Mouse (Mus musculus) erythroblast, adult 5-6 weeks (primary cell): Measurements from ENCODE around the gene Hras. TPM values are rescaled to one million over a fixed set of nuclear protein-coding genes. Genes with fewer than 3 reads are reported as not detected.

Experiments
- ATAC-seq: replicated peaks from 2 replicates; pipeline ENCODE4 v1.8.0; 2016; ENCODE audit warnings: moderate number of reproducible peaks, mild to moderate bottlenecking, moderate TSS enrichment, inconsistent platforms; ENCODE audit not compliant: poor library complexity, low FRiP score, severe bottlenecking
- total RNA-seq, 2 experiments: library from RNA; stranded (forward) in 1 of 2; stranded (reverse) in 1 of 2; fragments of 150-400 nt in 1 of 2; fragments of 200-764, 138-1000 nt in 1 of 2; gene quantifications; 2 replicates each; pipeline versions ENCODE4 v1.2.3 to v1.2.4; 2015 to 2017; ENCODE audit warnings: low replicate concordance in 2 of 2

Gene Hras
- total RNA-seq, 2 experiments from 2014 or later = 3.8 to 11.4 TPM

DNA sequence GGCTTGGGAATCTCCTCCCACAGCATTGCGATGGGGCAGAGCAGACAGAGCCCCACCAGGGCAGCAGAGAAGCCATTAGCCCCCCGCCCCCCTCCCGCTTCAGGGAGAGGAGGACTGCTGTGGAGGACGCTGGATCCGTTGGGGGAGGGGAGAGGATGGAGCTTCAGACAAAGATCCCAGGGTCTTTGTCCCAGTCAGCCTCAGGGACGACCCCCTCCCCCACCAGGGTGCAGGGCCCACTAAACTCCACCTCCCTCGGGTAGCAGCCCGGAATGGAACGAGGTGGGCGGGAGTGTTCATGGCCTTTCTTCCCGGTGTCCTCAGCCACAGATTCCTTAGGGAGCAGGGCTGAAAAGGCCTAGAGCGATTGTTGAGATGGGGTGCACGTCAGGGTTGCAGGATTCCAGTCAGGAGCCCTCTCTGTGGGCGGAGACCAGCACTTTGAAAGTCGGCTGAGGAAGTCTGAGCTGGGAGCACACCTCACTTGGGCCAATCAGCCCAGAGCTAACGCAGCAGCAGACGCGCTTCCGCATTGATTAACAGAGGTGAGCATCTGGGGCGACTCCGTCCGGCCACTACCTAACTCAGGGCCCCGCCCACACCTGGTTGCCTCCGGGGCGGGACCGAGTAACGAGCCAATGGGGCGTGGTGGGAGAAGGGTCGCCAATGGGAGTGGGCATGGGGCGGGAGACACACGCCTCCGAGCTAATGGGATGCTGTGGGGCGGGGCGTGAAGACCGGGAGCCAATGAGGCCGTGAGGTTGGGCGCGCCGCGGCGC is 21.5 kb upstream of the Hras start, which contains the start of gene Rassf7:
TSS of gene Rassf7 (plus strand) at position 760 of the 779 bp plus-strand sequence.
- peak; percentile 86 for ATAC-seq

DNA sequence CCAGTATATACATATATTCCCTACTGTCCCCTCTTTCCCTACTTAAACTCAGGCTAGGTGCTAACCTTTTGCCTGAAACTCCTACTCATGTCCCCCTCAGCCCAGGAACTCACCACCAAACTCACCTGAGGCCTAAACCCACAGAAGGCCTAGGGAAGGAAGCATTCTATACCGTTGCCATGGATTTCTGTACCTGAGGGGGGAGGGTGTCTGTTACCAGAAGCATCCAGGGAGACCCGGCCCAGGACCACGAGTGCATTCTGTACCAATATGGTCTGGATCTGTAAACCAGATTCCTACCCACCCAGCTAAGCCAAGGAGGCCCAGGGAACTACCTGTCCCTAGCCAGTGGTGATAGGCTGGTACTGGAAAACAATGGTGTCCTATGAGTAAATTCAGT is 20.5 kb upstream of the Hras start:
- no peak for ATAC-seq

DNA sequence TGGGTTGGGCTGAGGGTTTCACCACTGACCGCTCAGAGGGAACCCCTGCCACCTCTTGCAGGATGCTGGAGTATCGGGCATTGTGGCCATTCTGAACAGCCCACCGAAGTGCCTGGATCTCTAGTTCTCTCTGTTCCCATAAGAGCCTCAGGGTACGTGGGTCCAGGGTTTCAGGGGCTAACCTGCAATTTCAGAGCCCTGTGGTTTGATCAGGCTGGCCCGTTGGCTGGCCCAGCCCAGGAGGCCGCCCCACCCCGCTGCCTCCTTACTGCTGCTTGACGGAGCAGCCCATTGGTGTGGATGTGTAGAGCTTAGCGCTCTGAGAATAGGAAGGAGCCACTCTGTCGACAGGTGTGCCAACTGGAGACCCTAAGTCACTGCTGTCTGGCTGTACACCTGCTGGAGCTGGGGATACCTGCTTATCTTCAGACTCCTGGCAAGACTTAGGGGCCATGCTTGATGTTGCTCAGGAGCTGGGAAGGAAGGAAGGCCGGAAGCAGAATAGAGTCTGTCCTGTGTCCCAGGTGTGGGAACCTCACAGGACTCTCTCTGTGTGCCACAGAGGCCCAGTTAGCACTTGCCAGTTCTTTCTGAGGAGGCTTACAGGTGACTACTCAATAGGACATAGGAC is 19.9 kb upstream of the Hras start, which contains the start of gene Lmntd2:
TSS of gene Lmntd2 (minus strand) at position 476 of the 631 bp plus-strand sequence.
- ATAC-seq = no peak

- no peak for ATAC-seq
These were observed 19.3 kb upstream of the Hras start for GRCm38 (mm10) chr7:141213133-141213532.

- ATAC-seq = no peak
These were observed 16.9 kb upstream of the Hras start for GRCm38 (mm10) chr7:141210606-141211131.

DNA sequence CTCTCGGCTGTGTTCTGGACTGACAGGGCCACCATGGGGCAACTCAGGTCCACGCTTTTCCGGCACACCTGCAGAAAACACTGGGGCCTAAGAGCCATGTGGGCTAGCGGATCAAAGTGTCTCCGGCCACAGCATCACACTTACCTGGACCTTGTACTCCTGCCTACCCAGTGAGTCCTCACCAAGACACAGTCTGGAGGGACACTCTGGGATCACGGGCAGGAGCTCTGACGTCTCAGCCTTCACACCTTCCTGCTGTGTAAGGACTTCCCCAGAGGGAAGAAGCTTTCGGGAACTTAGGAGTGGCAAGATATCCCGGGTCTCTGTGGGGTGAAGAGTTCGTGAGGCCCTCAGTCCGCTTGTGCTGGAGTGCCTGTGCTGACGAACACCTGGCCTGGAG is 16.3 kb upstream of the Hras start:
- no peak for ATAC-seq

DNA sequence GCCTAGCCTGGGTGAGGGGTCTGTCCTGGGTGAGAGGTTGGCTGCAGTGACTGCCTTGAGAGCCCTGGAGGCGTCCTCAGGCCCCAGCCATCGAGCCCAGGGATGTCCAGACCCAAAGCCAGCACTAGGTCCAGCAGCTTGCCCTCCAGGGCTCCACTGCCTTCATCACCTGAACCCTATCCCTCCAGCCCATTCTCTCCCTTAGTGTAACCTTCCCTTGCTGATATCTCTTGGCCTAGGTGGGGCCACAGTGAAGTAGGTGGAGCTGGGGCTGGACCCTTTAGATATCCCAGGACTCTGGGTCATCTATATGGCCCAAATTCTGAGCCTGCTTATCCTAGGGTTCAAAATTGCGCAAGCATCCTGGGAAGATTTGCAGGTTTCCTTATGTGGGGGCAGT is 15.7 kb upstream of the Hras start:
- ATAC-seq = peak; percentile 83

DNA sequence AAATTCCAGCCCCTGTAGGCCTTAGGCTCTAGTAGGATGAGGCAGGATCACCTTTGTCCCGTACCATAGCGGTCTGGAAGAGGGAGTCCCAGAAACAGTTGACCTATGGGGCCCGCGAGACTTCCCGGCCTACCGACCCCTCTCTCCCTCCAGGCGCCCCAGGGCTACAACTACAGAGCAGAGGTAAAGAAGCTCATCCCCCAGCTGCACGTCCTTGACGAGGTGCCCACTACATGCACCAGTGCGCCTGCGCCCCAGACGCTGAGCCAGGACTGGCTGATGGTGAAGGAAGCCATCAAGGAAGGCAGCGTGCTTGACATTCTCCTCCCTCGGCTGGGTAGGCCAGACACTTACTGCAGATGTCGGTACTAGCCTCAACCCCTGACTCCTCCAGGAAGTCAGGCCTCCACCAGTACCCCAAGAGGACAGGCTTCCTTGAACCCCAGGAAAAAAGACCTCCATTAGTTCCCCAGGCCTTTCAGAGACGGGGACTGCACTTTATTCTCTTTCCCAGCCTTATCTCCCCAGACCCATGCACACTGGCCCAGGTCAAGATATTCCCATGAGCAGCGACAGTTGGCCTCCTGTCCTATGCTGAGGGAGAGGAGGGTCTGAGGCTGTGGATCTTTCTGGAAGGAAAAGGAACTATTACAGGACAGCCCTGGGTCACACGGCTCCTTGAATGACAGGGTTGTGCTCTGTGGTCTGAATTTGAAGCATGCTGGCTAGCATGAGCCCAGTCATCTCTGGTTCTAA is 12.6 kb upstream of the Hras start:
- ATAC-seq = no peak

- ATAC-seq = no peak
These were observed 11.7 kb upstream of the Hras start for GRCm38 (mm10) chr7:141205504-141205903.

GRCm38 (mm10) chr7:141204546-141204945 is 10.7 kb upstream of the Hras start:
- ATAC-seq = no peak

DNA sequence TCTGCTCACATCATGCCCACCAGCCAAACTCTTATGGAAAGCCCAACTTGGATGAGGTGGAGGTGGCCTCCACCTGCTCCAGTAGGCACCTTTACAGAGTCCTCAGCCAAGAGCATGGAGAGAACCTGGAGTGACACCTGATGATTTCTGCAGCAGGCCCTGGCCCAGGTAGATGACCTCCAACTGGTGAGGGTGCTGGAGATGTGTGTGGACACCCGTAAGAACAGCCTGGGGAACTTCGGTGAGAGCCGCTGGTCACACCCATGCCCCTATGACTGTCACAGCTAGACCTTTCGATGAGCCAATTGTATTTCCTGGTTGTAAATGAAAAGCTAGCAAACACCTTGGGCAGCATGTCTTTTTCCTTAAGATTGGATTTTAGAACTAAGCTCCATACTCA is 4.3 kb upstream of the Hras start:
- ATAC-seq = no peak

GRCm38 (mm10) chr7:141196619-141197282 is 2.9 kb upstream of the Hras start:
- no peak for ATAC-seq

DNA sequence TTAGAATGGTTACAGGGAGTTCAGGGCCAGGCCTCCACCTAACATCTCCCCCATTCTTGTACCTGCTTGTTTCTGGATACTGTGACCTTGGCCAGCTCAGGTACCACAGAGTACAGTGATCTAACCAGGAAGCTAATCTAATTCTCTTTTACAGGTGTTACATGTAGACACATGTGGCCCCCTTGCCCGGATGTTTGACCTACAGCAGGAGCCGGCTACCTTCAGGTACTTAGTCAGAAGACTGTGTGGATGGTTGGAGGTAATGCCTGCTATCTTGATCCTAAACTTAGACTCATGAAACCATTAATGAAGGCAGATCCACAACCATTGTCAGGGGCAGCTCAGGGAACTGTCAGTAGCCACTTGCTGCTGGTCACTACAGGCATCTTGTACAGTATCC is 1.9 kb upstream of the Hras start:
- ATAC-seq = no peak

DNA sequence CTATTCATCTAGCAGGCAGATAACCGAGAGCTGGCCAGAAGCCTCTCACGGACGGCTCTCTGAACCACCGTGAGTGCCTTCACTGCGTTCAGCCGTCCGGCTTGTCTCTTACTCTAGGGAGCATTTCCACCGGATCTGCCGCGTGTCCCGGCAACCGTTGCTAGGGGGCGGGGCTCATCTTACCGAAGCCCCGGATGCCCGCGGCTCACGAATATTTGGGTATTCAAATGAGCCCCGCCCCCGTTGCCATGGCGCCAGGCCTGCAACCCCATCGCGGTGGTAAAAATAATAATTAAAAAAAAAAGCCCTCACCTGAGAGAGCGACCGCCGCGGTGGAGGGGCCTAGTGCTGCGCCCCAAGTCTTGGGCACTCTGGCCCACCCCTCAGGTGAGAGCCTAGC is 1.0 kb upstream of the Hras start:
- peak; percentile 67 for ATAC-seq

DNA sequence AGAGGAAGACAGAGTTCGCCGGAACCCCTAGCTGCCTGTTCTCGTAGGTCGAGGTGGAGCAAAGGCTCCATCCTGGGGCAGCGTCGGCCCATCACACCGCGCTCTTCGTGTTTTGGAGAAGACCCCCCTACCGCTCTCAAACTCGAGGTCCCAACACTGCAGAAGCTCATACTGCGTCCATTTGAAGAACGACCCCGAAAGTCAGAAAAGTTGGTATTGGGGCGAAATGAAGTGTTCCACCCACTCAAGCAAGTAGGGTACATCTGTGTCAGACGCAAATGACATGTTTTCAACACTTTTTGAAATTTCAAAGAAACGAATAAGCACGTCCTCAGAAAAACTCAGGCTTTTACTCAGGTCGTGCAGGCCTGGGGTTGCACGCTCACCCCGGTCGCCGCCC is 604 bp upstream of the Hras start:
- no peak for ATAC-seq

- peak; percentile 23 for ATAC-seq
These were observed 403 bp downstream of the Hras start for GRCm38 (mm10) chr7:141193348-141193856.

- no peak for ATAC-seq
These were observed 943 bp downstream of the Hras start for GRCm38 (mm10) chr7:141192776-141193347.

DNA sequence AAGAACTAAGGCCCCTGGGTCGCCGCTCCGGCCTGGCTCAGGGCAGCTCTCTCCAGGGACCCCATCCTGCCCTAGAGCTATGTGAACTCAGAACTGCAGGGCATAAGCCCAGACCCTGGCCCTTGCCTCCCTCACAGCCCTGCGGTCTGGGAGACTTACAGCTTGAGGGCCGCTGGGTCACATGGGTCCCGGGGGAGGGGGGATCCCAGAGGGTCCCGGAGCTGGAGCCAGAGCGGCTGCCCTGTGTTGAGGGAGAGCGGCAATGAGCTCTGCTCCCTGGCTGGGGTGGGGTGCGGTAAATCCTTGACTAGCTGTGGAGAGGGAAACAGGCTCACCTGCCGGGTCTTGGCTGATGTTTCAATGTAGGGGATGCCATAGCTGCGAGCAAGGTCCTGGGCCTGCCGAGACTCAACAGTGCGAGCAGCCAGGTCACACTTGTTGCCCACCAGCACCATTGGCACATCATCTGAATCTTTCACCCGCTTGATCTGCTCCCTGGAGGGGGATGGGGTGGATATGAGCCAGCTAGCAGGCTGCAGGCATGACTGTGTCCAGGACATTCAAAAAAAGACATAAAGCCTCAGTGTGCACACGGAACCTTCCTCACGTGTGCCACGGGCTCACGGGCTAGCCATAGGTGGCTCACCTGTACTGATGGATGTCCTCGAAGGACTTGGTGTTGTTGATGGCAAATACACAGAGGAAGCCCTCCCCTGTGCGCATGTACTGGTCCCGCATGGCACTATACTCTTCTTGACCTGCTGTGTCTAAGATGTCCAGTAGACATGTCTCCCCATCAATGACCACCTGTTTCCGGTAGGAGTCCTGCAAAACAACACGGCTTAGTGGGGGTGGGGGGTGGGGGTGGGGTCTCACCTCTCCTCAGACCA is 1.8 kb downstream of the Hras start:
- ATAC-seq = no peak
